Mouse (Mus musculus) adrenal gland, postnatal 36 days (tissue): ENCODE data around the gene Zfp764. TPM values are rescaled to one million over a fixed set of nuclear protein-coding genes. Genes with fewer than 3 reads are reported as not detected.
"Not testable (repeated sequence)": the region's sequence is repeated elsewhere in the genome, so short reads cannot be mapped to it uniquely, and the experiment has no call there.

Experiments used
- DNase-seq, 2 experiments: peaks; one replicate each; pipeline ENCODE4 v3.0.0; 2021; ENCODE audit warnings: mixed read lengths in 1 of 2
- long read RNA-seq, 2 experiments: library from polyadenylated mRNA; stranded (forward); transcript quantifications; one replicate each; pipeline ENCODE4 v2.0.0; 2021; ENCODE audit warnings: borderline sequencing depth in 2 of 2
- total RNA-seq, 2 experiments: library from RNA; stranded (reverse); gene quantifications; 2 replicates each; pipeline ENCODE4 v1.2.3; 2021

The Zfp764 gene
- 1 to 10 TPM; 6.4 to 7.9 TPM for total RNA-seq
- long read RNA-seq, experiment 1, partial matches to known transcripts = 0 of 7 reads
- long read RNA-seq, experiment 1, other reads (novel, unspliced or antisense) = 5 of 7 reads
- long read RNA-seq, experiment 2, partial matches to known transcripts = 1 of 4 reads
- long read RNA-seq, experiment 2, other reads (novel, unspliced or antisense) = 0 of 4 reads

- DNase-seq = peak; percentile 87 to 89
Observed at GRCm38 (mm10) chr7:127406002-127406987, at the start of gene Zfp764. Gene Zfp764 (minus strand): TSS chr7:127406822.

DNA sequence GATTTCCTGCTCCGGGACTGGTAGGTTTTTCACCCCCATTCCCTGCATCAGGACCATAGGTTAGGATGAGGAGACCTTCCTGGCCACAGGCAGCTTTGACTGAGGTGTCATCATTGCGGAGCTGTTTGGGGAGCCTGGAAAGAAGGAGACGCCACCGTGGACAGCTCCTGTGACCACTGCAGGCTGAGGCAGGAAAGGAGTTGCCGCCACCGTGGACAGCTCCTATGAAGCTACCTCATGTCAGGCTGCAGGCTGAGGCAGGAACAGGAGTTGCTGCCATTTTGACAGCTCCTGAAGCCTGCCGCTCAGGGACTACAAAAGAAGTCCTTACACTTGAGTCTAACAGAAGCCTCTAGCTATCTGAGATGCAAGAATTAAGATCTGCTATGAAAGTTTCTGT, 48.3 kb upstream of the Zfp764 start:
- DNase-seq = no peak

DNA sequence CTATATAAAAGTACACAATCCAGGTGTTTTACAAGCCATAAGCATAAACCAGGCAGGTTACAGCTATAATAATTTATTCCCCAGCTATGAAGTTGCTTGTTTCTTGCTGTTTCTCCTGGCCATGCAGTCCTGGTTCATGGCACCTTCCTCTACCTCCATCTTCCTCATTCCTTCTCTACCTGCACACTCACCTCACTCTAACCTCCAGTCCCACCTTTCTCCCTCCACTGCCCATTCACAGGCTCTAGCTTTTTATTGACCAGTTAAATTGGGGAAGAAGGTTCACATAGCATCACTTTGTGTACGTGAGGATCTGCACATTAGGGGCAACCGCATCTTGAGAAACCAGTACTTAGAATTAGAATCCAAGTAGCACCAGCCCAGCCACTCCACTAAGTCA, 46.4 kb upstream of the Zfp764 start:
- no peak for DNase-seq

GRCm38 (mm10) chr7:127449966-127450365, 43.3 kb upstream of the Zfp764 start:
- DNase-seq = no peak

DNA sequence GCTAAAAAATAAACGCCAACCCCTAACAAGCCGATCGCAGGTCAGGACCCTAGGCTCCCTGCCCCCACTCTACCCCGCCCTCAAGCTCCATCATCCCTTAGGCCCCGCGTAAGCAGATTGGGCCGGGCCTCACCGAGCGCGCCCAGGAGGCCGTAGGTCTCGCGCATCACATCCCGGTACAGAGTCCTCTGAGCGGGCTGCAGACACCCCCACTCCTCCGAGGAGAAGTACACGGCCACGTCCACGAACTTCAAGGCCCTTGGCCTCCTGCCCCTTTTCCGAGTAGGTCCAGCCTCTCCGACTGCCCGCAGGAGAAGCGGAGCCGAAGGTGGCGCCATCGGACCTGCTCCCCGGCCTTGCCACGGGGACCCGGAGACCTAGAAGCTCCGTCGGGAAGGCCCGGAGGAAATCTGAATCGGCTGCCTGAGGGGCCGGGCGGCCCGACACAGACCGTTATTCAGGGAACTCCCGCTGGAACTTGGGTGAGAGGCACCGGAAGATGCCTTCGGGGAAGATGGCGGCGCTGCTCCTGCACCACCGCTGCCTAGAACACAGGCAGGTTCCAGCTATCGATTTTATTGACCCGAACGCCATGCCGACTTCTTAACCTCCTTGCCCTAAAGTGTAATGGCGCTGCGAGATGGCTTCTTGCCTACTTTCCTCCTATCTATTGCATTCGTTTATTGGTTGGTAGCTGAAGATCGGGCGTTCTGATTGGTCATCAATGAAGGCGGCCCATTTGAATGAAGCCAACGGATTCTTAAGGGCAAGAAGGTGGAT, 42.1 kb upstream of the Zfp764 start, which contains the start of gene Zfp689:
Zfp689 (minus strand) TSS at position 638 of the 780 bp plus-strand sequence.
- peak; percentile 90 for DNase-seq

- no peak for DNase-seq
Observed at GRCm38 (mm10) chr7:127443976-127444375, 37.4 kb upstream of the Zfp764 start.

GRCm38 (mm10) chr7:127437724-127438123, 31.1 kb upstream of the Zfp764 start:
- no peak for DNase-seq

GRCm38 (mm10) chr7:127435206-127435605, 28.6 kb upstream of the Zfp764 start:
- DNase-seq = no peak

DNA sequence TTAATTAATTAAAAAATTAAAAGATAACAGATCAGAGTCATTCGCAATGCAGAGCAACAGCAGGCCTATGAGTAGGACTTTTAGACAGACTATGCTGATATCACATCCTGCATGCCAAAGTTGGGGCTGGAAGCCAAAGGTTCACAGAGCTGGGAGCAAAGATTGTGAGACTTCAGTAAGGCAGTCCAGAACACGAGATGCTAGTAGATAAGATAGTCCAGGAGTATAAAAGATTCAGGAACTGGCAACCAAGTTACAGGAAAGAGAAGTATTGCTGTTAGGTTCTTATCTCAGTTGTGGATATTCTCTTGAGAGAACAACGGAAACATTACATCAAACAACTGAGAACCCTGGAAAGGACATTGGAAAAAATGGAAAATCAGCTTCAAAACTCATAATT, 19.7 kb upstream of the Zfp764 start:
- no peak for DNase-seq

GRCm38 (mm10) chr7:127425911-127426310, 19.3 kb upstream of the Zfp764 start:
- no peak for DNase-seq

DNA sequence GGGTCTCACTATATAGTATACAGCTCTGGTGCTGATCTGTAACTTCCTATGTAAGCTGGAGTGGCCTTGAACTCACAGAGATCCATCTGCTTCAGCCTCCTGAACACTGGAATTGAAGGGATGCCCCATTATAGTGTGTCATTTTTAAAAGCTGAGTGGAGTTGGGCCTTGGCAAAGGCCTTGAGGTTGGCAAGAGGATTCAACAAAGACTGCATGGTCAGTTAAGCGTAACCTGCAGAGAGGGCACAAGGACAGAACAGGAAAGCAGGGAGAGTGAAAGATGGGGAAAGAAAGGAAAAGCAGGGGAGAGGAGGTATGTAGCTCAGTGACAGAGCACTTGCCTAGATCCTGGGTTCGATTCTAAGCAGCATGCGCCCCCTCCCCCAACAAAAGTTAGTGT, 18.7 kb upstream of the Zfp764 start:
- DNase-seq = no peak

DNA sequence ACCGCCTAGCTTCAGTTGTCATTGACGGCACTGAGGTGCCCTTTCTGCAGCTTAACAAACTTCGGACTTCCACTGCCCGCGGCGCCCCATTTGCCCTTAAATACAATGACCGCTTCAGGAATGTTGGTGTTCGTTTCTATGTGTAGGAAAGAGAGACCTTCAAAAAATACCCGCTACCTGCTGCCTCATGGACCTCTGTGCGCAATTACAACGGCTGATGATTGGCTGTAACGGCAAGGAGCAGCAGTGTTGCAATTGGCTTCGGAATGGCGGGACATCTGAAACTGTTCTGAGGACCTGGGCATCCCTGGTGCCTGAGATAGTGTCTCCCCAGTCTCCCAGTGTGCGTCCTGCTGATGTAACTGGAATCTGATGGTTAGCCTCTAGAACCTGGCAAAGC, 15.6 kb upstream of the Zfp764 start:
- peak; percentile 49 to 59 for DNase-seq

DNA sequence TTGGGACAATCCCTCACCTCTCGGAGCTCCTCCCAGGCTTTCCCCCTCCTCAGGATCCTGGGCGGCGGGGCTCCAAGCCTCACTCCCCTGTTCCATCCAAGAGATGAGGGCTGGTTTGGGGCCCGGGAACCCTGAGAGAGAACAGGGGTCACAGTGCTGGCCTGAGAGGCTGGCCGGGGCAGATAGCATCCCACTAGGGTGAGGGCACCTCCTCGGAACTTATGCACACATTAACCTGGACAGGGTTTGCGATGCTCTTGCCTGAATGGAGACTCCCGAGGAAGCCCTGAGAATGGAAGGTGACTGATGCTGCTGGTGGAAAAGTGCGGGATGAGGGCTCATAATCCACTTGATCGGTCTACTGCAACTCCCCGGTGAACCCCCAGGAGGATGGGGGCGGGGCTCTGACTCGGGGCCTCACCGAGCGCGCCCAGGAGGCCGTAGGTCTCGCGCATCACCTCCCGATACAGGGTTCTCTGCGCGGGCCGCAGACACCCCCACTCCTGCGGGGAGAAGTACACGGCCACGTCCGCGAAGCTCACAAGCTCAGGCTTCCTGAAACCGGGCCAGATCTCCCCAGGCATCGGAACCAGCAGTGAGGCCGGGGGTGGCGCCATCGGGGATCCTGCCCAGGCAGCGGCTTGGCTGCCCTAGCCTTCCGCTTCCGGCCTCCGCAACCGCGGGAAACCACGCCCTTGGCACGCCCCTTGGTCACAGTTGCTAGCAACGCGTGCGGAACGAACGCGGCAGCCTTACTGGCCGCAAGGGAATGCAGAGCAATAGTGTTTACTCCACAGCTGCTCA, 15.0 kb upstream of the Zfp764 start, which contains the start of gene Zfp688:
Zfp688 (minus strand) TSS at position 681 of the 804 bp plus-strand sequence.
- peak; percentile 98 to 99 for DNase-seq

DNA sequence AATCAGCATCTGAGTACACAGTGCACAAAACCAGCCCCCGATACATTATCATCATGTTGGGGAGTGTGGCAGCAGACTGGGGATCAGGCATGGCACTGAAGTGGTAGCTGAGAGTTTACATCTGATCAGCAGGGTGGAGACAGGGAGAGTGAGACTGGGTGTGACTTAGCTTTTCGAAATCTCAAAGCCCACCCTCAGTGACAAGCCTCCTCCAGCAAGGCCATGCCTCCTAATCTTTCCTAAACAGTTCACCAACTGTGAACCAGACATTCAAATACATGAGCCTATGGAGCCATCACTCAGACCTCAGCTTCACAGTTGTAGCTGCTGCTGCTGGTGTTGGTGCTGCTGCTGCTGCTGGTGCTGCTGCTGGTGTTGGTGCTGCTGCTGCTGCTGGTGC, 4.8 kb upstream of the Zfp764 start:
- no peak for DNase-seq

DNA sequence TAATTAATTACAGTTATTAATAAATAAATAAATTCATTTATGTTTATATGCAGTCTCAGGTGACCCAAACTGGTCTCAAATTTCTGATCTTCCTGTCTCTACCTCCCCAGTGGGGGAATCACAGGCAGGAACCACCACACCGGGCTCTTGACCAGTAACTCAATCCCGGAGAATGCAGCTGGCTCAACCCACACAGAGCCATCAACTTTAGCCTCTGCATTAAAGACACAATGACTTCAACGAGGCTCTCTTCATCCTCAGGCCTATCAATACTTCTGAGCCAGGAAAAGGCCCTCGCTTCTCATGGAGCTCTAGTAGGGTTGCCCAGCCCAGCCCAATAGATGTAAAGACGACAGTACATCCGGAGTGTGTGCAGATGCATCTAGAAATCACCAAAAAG, 2.5 kb downstream of the Zfp764 start:
- DNase-seq = not testable (repeated sequence)

GRCm38 (mm10) chr7:127402980-127403379, 3.6 kb downstream of the Zfp764 start:
- no peak for DNase-seq

GRCm38 (mm10) chr7:127400355-127400754, 6.3 kb downstream of the Zfp764 start:
- no peak for DNase-seq

GRCm38 (mm10) chr7:127393944-127394333, 12.7 kb downstream of the Zfp764 start:
- DNase-seq = no peak

DNA sequence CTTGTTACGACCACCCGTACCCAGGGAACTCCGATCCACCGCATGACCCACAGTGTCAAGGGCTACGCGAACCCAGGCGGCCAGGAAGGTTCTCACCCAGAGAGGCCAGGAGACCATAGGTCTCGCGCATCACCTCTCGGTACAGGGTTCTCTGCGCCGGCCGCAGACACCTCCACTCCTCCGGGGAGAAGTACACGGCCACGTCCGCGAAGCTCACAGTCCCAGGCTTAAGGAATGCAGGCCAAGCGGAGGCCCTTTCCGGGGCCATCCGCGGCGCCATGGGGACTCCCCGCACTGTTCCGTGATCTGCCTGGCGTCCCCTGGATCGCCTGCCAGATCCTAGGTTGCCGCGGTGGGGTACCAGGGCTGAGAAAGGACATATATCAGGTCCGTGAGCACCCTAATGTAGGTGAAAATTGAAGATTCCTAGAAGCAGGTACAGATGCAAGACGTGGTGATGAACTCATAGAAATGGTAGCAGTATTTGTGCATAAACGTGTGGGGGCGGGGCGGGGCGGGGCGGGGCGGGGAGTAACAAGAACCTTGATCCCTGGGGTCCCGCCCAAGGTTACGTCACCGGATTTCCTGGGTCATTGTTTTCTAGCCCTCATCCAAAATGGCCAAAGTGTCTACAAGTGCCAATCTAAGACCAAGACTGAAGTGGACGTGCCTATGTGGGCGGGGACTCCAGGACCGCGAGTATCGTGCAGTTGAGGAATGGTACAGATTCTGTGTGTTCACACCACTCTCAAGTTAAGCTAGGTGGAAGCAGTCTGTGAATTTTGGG, 13.3 kb downstream of the Zfp764 start, which contains the start of gene E430018J23Rik:
E430018J23Rik (minus strand) TSS at position 473 of the 787 bp plus-strand sequence.
- peak; percentile 95 to 97 for DNase-seq

- DNase-seq = no peak
Observed at GRCm38 (mm10) chr7:127392251-127392824, 14.3 kb downstream of the Zfp764 start.
